Mouse (Mus musculus): ENCODE data around the gene Snx11. TPM values are rescaled to one million over a fixed set of nuclear protein-coding genes. Genes with fewer than 3 reads are reported as not detected.

The Snx11 gene
- total RNA-seq (2023) = 32.6 TPM

DNA sequence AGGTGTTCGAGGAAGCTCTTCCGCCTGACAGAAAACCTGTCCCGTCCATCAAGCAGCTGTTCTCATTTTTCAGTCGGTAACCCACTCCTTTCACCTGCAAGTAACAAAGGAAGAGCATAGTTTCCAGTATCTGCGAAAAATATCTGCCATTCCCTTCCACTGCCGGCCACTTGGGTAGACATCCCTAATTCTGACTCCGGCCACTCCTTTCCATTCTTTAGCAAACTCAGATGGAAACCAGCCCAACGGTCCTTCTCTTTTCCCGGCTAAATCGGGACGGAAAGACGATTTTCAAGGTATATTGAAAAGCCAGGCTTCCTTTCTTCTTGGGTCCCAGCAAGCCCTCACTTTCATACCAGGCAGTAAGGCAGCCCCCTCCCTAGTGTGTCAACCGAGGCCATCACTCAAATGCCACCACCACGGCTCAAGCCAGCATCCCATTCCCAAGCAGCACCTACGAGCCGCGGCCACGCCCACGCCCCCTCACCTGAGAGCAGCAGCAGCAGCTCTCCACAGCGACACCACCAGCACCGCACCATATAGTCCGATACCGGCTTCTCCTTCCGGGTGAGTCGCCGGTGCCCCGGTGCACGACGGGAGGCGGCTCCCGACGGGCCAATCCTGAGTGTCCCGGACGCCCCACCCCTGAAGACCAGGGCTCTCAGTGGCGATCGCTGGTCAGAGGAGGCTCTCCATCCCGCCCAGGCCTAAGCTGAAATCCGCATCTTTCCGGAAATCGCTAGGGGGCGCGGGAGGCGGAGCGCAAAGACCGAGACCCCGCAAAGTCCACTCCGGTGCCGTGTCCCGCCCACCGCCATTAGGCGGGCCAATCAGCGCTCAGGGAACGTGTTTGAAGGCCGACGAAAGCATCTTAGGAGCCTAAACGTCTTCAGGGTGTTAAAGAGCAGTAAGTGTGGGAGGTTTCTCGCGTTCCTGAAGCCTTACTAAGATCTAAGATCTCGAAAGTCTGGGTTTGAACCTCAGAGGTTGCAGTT, at the start of gene Snx11:
Gene Snx11, minus strand, starts transcription at position 592 of the 995 bp plus-strand sequence.

DNA sequence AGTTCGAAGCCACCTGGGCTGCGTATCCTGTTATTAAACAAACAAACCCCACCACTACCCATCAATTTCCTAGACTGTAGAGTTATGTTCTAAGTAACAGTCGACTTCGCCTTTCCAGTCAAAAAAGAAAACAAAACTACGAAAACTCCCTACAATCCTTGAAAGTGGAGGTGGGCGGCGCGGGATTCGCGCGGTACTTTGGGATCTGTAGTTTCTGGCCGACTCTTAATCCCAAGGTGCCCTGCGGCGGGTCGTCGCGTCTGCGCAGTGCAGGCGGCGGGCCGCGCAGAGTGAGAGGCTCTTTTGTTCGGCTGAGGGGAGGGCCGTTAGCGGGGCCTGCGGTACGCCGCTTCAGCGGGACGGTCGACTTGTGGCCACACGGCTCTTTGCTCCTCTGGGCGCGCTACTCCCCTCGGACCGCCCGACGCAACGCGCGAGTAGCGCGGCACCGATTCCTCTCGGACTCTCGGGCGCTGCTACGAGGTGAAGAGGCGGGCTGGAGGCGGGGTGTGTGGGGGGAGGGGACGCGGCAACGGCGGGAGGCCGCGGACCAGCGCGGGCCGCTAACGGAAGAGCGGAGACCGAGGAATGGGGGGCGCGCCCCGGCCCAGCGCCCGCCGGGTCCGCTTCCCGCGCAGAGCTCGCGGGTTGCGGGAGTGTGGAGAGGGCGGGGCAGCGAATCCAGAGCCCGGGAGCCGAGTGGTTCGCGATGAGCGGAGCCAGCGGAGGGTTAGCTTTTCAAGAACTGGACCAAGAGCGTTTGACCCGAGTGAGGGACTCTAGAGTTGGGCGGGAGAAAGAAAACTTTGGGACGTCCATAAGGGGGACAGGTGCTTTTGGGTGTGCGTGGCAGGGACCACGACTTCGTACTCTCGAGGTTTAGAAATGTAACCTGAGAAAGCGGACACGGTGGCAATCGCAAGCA, 11.8 kb upstream of the Snx11 start, which contains the start of gene Cbx1:
Gene Cbx1, plus strand, starts transcription at position 257 of the 925 bp plus-strand sequence.

Other genes with a start within 250 kb of the Snx11 start
- gene Cbx1, start 11.6 kb upstream of the Snx11 start, total RNA-seq (2023) = 37.9 TPM
- 42.6 TPM for gene Nfe2l1, start 52.4 kb upstream of the Snx11 start, total RNA-seq (2023)
- not detected for gene Copz2, start 72.3 kb upstream of the Snx11 start, total RNA-seq (2023)
- 42.4 TPM for gene Cdk5rap3, start 138.9 kb upstream of the Snx11 start, total RNA-seq (2023)
- not detected for gene Prr15l, start 150.5 kb upstream of the Snx11 start, total RNA-seq (2023)
- gene Pnpo, start 166.4 kb upstream of the Snx11 start, total RNA-seq (2023) = 22.1 TPM
- gene Sp2, start 205.4 kb upstream of the Snx11 start, total RNA-seq (2023) = 65.1 TPM
- gene Sp6, start 235.8 kb upstream of the Snx11 start, total RNA-seq (2023) = 4.0 TPM